Mouse (Mus musculus): ENCODE data around the gene Tanc2.

Tanc2 gene

GRCm38 (mm10) chr11:105933746-105934145 is 344.0 kb downstream of the Tanc2 start:
- DNase-seq: no peak

GRCm38 (mm10) chr11:105934303-105934711 is 344.5 kb downstream of the Tanc2 start:
- DNase-seq: no peak

DNA sequence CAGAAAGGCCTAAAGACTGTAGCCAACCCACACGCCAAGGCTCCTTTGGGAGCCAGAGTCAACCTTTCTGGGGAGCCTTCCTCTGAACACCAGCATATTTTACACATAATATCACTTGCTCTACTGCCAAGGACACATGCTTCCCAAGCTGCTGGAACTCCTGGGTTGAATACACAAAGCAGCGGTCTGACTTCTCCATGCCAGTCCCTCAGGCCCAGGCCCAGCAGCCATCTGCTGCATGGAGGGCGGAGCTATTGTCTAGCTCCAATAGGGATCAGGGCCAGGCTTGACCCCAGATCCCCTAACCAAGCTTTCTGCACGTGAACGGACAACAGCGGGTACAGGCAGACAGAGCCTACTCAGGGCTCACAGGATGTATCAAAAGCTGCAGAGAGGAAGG is 345.0 kb downstream of the Tanc2 start:
- DNase-seq: no peak

- DNase-seq: no peak
Measured at GRCm38 (mm10) chr11:105935496-105935895, 345.7 kb downstream of the Tanc2 start.

DNA sequence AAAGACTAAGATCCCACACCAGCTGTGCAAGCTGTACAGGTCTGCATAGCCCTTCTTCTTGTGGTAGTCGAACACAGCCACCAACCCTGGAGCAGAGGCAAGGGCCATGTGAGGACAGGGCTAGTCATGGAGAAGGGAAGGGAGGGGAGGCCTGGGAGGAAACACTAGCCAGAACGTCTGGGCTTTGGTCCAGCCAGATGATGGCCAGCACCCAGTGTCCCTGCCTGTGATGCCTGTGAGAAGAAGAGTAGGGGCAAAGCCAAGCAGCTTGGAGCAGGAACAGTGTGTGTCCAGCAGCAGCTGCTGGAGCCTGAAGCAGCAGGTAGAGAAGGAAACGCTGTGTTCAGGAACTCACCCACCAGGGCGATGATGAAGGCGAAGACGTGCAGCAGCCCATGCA is 346.4 kb downstream of the Tanc2 start:
- peak; percentile 21 for DNase-seq

GRCm38 (mm10) chr11:105936974-105937373 is 347.2 kb downstream of the Tanc2 start:
- DNase-seq: no peak

GRCm38 (mm10) chr11:105938771-105939170 is 349.0 kb downstream of the Tanc2 start:
- no peak for DNase-seq

DNA sequence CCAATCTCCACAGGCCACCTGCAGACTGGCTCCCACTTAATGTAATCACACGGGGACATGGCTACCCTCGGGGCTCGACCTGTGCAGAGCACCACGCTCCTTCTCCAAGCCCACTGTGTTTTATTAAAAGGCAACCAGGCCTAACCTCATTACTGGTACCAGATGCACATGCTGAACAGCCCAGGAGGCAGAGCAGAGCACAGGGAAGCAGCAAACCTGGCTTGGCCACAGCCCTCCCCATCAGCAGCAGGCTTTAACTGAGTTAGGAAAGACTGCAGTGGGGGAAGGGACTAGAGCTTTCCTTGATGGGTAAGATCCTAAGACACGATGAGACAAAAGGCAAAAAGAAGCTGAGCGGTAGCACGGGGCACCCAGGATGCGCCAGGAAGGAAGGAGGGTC is 352.2 kb downstream of the Tanc2 start:
- no peak for DNase-seq

- no peak for DNase-seq
Measured at GRCm38 (mm10) chr11:105943133-105944102, 353.6 kb downstream of the Tanc2 start.

DNA sequence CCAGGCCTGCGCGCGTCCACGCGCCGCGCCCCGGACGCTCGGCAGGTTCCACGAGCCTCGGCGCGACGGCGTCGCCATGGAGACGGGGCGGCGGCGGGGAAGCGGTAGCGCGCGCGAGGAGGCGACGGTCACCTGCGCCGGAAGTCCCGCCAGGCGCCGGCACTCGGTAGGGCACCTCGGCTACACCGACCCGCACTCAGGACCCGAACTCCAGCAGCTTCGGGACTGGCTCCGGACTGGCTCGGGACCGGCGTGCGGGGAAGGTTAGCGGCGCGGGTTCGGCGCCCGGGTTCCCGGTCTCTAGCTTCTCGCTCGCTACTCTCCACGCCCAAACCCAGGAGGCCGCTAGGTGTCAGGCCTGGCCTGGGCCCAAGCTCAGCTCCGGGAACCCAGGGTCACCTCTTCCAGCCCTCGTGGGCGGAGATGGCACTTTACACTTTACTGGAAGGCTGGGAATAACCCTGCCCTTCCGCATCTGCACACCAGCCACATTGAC is 354.4 kb downstream of the Tanc2 start:
- peak; percentile 47 for DNase-seq

- DNase-seq: no peak
Measured at GRCm38 (mm10) chr11:105944770-105945672, 355.2 kb downstream of the Tanc2 start.

DNA sequence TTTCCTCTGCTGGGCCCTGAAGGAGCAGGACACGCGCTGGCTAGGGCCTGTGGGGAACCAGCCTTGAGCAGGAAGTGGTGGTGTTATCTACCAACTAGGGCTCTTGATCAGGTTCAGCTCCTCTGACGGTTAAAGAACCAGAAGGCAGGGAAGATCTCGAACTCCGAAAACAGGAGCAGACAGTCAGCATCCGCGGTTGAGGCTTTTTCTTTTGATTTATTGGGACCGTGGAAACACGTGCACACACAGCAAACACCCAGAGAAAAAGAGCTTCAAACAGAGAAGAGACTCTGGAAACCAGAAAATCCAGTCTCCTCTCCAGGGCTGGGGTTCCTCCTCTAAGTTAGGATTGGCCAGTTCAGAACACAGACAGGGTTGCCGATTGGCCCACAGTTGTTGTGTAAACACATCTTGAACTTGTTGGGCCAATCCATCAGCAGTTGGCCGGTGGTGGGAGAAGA is 356.9 kb downstream of the Tanc2 start:
- no peak for DNase-seq

DNA sequence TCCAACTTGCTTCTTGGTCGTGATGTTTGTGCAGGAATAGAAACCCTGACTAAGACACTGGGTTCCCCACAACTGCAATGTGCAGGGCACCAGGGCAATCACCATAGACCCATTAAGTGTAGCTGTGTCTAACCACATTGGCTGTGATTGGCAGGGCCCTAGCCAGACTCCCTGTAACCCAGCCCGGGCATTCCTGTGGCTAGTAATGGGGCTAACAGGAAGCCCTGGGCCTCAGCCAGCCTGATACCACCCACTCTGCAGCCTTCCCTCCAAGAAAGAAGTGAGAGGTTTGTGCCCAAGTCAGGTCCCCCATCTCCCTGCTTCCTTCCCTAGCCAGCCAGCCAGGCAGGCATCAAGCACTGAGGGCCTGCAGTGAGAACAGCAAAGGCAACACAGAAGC is 358.5 kb downstream of the Tanc2 start:
- no peak for DNase-seq

DNA sequence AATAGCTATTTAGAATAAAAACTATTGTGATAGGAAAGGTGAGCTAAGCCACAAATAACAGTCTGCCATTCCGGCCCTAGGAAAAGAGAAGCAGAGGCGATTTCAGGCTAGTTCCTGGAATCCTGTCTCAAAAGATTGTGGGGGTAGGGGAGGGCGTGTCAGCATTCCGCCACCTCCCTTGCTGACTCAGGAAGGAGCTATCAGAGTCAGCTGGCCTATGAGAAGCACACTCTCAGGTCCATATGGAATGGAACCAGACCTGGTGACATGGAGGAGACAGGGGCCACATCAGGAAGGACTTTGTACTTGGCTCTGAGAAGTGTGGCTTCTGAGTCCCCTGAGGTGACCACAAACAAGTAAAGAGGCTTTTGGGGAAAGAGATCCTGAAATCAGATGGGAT is 360.7 kb downstream of the Tanc2 start:
- DNase-seq: no peak

- DNase-seq: no peak
Measured at GRCm38 (mm10) chr11:105951601-105952044, 361.8 kb downstream of the Tanc2 start.

DNA sequence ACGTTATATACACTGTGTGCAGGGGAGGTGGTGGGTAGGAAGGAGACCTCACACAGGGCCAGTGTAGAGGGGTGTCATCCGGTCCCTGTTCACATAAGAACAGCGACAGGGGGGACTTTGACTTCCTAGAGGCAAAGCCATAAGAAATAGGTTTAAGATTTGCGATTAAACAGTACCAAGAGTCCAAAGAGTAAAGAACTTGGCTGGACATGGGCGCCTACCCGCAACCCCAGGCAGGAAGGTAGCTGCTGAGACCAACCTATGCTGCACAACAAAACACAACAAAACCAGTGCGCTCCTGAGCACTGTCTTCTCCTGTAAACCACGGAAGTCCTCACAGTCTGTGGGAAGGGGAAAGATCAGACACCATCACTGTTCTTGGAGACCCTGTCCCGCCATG is 362.3 kb downstream of the Tanc2 start:
- DNase-seq: no peak

DNA sequence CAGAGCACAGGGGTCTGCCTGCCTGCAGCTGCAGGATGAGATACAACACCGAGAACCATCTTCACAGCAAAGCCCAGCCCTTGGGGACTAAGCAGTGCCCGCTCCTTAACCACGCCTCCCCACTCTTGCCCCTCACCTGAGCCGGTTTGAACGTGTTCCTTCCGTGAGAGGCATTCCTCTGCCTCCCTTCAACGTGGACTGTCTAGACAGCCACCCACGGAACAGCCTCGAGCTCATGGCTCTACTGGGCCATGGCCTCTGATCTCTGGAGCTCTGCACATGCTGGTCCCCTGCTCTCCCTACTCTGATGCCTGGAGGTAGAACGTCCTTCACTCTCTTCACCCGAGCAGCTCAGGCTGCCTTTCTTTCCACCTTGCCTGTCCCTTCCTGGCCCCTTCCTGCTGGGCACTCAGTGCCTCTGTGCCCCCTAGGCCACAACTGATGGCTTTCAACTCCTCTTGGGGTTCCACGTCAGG is 363.2 kb downstream of the Tanc2 start, which contains the start of gene Cyb561:
Cyb561 (minus strand) TSS at position 426 of the 476 bp plus-strand sequence.
- DNase-seq: no peak

GRCm38 (mm10) chr11:105953402-105953801 is 363.6 kb downstream of the Tanc2 start:
- DNase-seq: no peak

- DNase-seq: no peak
Measured at GRCm38 (mm10) chr11:105955815-105956430, 366.1 kb downstream of the Tanc2 start.

GRCm38 (mm10) chr11:105957501-105957900 is 367.7 kb downstream of the Tanc2 start:
- no peak for DNase-seq

GRCm38 (mm10) chr11:105958566-105958965 is 368.8 kb downstream of the Tanc2 start:
- no peak for DNase-seq

- no peak for DNase-seq
Measured at GRCm38 (mm10) chr11:105959355-105959754, 369.6 kb downstream of the Tanc2 start.

Measured in cerebellum, adult 8-10 months (tissue).